Mouse (Mus musculus) T-helper 17 cell (primary cell): ENCODE measurements at regions not wholly inside any gene's neighbourhood (a gene's known extent, or its start where the extent isn't known, plus 50 kb on each side); places are given as distances from the start of the nearest gene placed in this dataset.

Source experiments
- in situ Hi-C, 2 experiments: fragments of 300-600 bp; cut with MboI, MseI; formaldehyde crosslinking; loops; 1 replicate in 1 of 2; 2 replicates in 1 of 2; pipeline ENCODE4 v1.15.1; 2025; ENCODE audit warnings: high pct_unique_total_duplicates in 2 of 2

- in situ Hi-C loops = no loop called here
Measured at GRCm38 (mm10) chr2:57906939-57907338, 90.7 kb upstream of the Galnt5 start.

GRCm38 (mm10) chr2:57909706-57910105 lies 88.0 kb upstream of the Galnt5 start:
- in situ Hi-C loops = loop anchor here in 1 of 2 experiments (10.0 kb wide), 1 partner anchor 1795 kb away; no protein-coding TSS in a partner anchor

- in situ Hi-C loops = loop anchor here (5.0 to 10.0 kb wide), 2 partner anchors 1802 to 1809 kb away; no protein-coding TSS in a partner anchor
Measured at GRCm38 (mm10) chr2:57916375-57917023, 81.2 kb upstream of the Galnt5 start.

GRCm38 (mm10) chr2:57917721-57918120 lies 80.0 kb upstream of the Galnt5 start:
- in situ Hi-C loops = loop anchor here (5.0 to 10.0 kb wide), 2 partner anchors 1803 to 1810 kb away; no protein-coding TSS in a partner anchor

- in situ Hi-C loops = loop anchor here (5.0 to 10.0 kb wide), 2 partner anchors 1804 to 1812 kb away; no protein-coding TSS in a partner anchor
Measured at GRCm38 (mm10) chr2:57919102-57919731, 78.5 kb upstream of the Galnt5 start.

GRCm38 (mm10) chr2:57934062-57934822 lies 63.4 kb upstream of the Galnt5 start:
- in situ Hi-C loops = no loop called here
